In genomic region chr7:114157716-114158278, GRCm38 (mm10) we compare ENCODE assay signal across 20 mouse cellular contexts. TPM values are rescaled to one million over a fixed set of nuclear protein-coding genes. Genes with fewer than 3 reads are reported as not detected.
A peak's percentile ranks its signal among the peaks of the same experiment; 100 is the strongest.
DNase-seq lines count a peak whose midpoint lies in the region; ATAC-seq and TF ChIP-seq lines count a peak whose summit lies in the region.
"Had no signal": no experiment of that assay in that cellular context is flagged by ENCODE, and none has a peak within 500 bp of the region (broad histone marks: within the 10 kb centered on the region; RNA-seq: fewer than 3 reads in every experiment).

No protein-coding gene starts in this region.

- H3K4me3 ChIP-seq in forebrain, embryonic 13.5 days: no peak overlapping the region
- no peak overlapping the region for H3K4me3 ChIP-seq in forebrain, embryonic 10.5 days
- H3K4me3 ChIP-seq in thymus, adult 2 months (ENCODE audit: control insufficient read depth, insufficient read depth, low read length): no peak overlapping the region
- H3K4me3 ChIP-seq: embryonic facial prominence, embryonic 10.5 days; heart, embryonic 13.5 days; limb, embryonic 13.5 days; neural tube, embryonic 13.5 days had no signal

- H3K36me3 ChIP-seq in forebrain, embryonic 13.5 days (ENCODE audit: poor library complexity, severe bottlenecking): no peaks in the 10 kb centered on the region
- no peaks in the 10 kb centered on the region for H3K36me3 ChIP-seq in forebrain, embryonic 10.5 days (replicated peaks)
- no peaks in the 10 kb centered on the region for H3K36me3 ChIP-seq in thymus, adult 2 months (ENCODE audit: control insufficient read depth, insufficient read depth, low read length)
- H3K36me3 ChIP-seq: embryonic facial prominence, embryonic 10.5 days; heart, embryonic 13.5 days; limb, embryonic 13.5 days; neural tube, embryonic 13.5 days had no signal

- no peak overlapping the region for H3K4me2 ChIP-seq in forebrain, embryonic 13.5 days
- H3K4me2 ChIP-seq: heart, embryonic 13.5 days; limb, embryonic 13.5 days; neural tube, embryonic 13.5 days had no signal

- TF ChIP-seq POLR2A in thymus, adult 2 months (IDR thresholded peaks at IDR 0.05; ENCODE audit: control insufficient read depth, extremely low read depth, insufficient read depth, low read length, poor library complexity): no peak

- intact Hi-C loops in gastrocnemius, postnatal 36 days (cut with DNase I): no loop called here

- peak; percentile 63; the same call in 1 of the 2 replicates for ATAC-seq in forebrain, embryonic 13.5 days
- ATAC-seq: activated CD4-positive, CD25-positive, alpha-beta regulatory T cell, adult 4 months had no signal

- no peak overlapping the region for H3K9ac ChIP-seq in forebrain, embryonic 13.5 days
- H3K9ac ChIP-seq: heart, embryonic 13.5 days; limb, embryonic 13.5 days; liver, embryonic 14.5 days; neural tube, embryonic 13.5 days had no signal

- no peak for DNase-seq in forebrain, embryonic 10.5 days (ENCODE audit: extremely low spot score, low spot score)
- DNase-seq in thymus, postnatal 10 days (ENCODE audit: low spot score in 2 of 2): peak; percentile 25 to 33
- no peak for DNase-seq in thymus, adult 2 months
- DNase-seq in layer of hippocampus, postnatal 14 days (ENCODE audit: low spot score in 2 of 2): peak; percentile 41 to 67
- no peak for DNase-seq in heart, adult 9 months (ENCODE audit: low spot score in 2 of 2)
- DNase-seq in kidney, adult 11 months: no peak
- no peak for DNase-seq in gastrocnemius, postnatal 36 days
- DNase-seq: adrenal gland, postnatal 25 days; B cell, adult 2 months; cerebellum, postnatal 36 days; kidney, adult 8-10 months; kidney, postnatal 36 days; right cerebral cortex, postnatal 14 days had no signal

- 0 out of 2 replicates have a peak overlapping the region, but pooled peaks have one; percentile 55 for H3K27ac ChIP-seq in forebrain, embryonic 13.5 days
- H3K27ac ChIP-seq in forebrain, embryonic 10.5 days: no peak overlapping the region
- H3K27ac ChIP-seq in thymus, adult 2 months (ENCODE audit: control insufficient read depth, insufficient read depth, low read length): no peak overlapping the region
- H3K27ac ChIP-seq: embryonic facial prominence, embryonic 10.5 days; heart, embryonic 13.5 days; limb, embryonic 13.5 days; liver, embryonic 14.5 days; neural tube, embryonic 13.5 days had no signal

- H3K27me3 ChIP-seq in forebrain, embryonic 13.5 days: no peaks in the 10 kb centered on the region
- no peaks in the 10 kb centered on the region for H3K27me3 ChIP-seq in forebrain, embryonic 10.5 days (ENCODE audit: poor library complexity, severe bottlenecking)
- H3K27me3 ChIP-seq in thymus, adult 2 months (ENCODE audit: control insufficient read depth, insufficient read depth, low read length): no peaks in the 10 kb centered on the region
- H3K27me3 ChIP-seq: heart, embryonic 13.5 days; limb, embryonic 13.5 days had no signal

- H3K4me1 ChIP-seq in forebrain, embryonic 13.5 days: 0 out of 2 replicates have a peak, but pooled peaks cover 9% of the 10 kb centered on the region
- peaks cover 7% of the 10 kb centered on the region; the same call in 1 of the 2 replicates for H3K4me1 ChIP-seq in forebrain, embryonic 10.5 days
- H3K4me1 ChIP-seq in thymus, adult 2 months (replicated peaks; ENCODE audit: control insufficient read depth, insufficient read depth, low read length): peaks cover 31% of the 10 kb centered on the region
- H3K4me1 ChIP-seq: embryonic facial prominence, embryonic 10.5 days; limb, embryonic 13.5 days; neural tube, embryonic 13.5 days had no signal

- no peak for TF ChIP-seq CTCF in thymus, adult 2 months (IDR thresholded peaks at IDR 0.05; ENCODE audit: borderline replicate concordance, control insufficient read depth, extremely low read depth, insufficient read depth, low read length, poor library complexity)

- WGBS in forebrain, embryonic 13.5 days: 40% methylated on average over 12 of the region's 12 CpGs
- 78% methylated on average over 12 of the region's 12 CpGs for WGBS in forebrain, embryonic 10.5 days
- 32% methylated on average over 12 of the region's 12 CpGs for WGBS in thymus, adult 2 months

- no peaks in the 10 kb centered on the region for H3K9me3 ChIP-seq in forebrain, embryonic 13.5 days (replicated peaks)
- no peaks in the 10 kb centered on the region for H3K9me3 ChIP-seq in forebrain, embryonic 10.5 days
- H3K9me3 ChIP-seq: embryonic facial prominence, embryonic 10.5 days; heart, embryonic 13.5 days; limb, embryonic 13.5 days; neural tube, embryonic 13.5 days had no signal

RNA-seq across cellular contexts. Expression of gene Rras2, which starts 40.2 kb away (rescaled TPM):
- polyA plus RNA-seq in forebrain, embryonic 13.5 days (2015; fragmentation: Nextera tagmentation; extraction: Ambion mirVana): 18.9 and 20.3 TPM in 2 replicates
- polyA plus RNA-seq in forebrain, embryonic 10.5 days (2016; fragmentation: Nextera tagmentation; extraction: Ambion mirVana): 23.7 and 27.3 TPM in 2 replicates
- polyA plus RNA-seq in thymus, adult 2 months (2012; rRNA removed): 27.4 and 37.2 TPM in 2 replicates
- 10 to 100 TPM; 61.3 to 61.5 TPM for total RNA-seq in layer of hippocampus, postnatal 14 days (2021)
- 10 to 100 TPM; 15.3 to 15.7 TPM for total RNA-seq in gastrocnemius, postnatal 36 days (2021)

Comparison
In these comparisons a context has a peak if more than half of its experiments do, and no peak if none do; other contexts are left out.
1. DNase-seq: peak in thymus, postnatal 10 days (2 of 2) and layer of hippocampus, postnatal 14 days (2 of 2); none in forebrain, embryonic 10.5 days (single experiment), thymus, adult 2 months (single experiment), heart, adult 9 months (0 of 2), kidney, adult 11 months (single experiment) and gastrocnemius, postnatal 36 days (0 of 2).